Mouse (Mus musculus): ENCODE results near the gene Agbl4. TPM values are rescaled to one million over a fixed set of nuclear protein-coding genes. Genes with fewer than 3 reads are reported as not detected.

Gene Agbl4
- polyA plus RNA-seq, 1 experiment = 0.05 TPM

DNA sequence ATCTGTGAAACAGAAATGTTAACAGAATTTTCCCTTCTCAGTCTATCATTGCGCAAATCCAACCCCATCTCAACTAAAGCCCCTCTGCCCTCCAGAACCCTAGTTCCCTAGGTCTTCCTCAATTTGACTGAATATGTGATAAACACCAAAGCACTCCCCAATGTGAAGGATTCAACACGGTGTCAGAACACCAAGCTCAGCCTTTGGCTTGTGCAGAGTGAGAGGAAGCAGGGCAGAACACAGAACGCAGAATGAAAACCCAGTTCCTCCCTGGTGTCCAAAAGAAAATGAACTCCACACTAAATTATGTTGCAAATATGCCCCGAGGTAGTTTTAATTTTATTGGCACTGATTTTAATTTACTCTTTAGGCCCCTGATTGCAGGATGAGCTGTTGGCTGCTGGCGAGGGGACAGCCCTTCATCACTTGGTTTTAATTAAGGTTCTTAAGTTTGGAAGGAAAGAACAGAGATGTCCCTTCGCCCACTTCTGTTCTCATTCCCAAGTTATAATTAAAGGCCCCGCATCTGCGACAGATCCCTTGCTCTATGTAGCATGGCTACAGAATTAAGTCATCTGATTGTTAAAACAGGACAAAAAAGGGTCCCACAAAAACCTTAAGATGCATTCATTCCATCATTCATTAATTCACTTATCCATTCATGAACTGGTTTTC is 1210.5 kb downstream of the Agbl4 start:
- WGBS = 83% methylated on average over 8 of the region's 8 CpGs
- no peak for DNase-seq (ENCODE audit: low read depth, low spot score)

DNA sequence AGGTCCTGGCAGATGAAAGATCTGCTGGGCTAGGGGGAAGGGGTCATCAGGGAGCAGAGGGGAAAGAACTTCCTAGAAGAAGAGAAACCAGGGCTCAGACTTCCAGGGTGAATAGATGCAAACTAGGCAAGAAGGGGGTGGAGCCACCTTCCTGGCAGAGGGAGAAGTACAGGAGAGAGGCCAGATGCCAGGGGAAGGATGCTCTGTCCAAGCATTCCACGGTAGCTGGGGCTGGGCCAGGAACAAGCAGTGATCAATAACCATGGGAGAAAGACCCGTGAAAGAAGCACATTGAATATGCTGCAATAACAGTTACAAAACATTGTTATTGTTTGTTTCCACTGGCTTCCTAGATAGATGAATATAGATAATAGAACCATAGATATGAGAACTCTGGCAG is 1224.4 kb downstream of the Agbl4 start:
- DNase-seq (ENCODE audit: low read depth, low spot score) = no peak
- 43% methylated on average over 2 of the region's 2 CpGs for WGBS

DNA sequence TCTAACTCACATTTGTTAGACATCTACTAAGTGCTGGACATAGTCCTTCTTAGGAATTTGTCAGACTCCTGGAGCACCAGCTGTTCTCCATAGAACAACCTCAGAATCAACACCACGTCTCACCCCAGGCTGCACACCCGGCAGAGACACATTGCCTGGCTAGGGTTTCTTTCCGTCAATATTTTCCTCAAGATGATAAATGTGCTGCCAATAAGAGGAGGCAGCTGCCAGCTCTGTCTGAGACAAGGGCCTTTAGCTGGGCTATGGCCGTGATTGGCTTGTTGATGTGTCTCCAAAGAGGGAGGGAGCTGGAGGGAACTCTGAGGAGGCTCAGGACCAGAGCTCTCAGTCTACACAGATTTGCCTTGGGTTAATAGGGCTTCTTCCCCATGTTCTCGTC is 1227.5 kb downstream of the Agbl4 start:
- 43% methylated on average over 5 of the region's 5 CpGs for WGBS
- no peak for DNase-seq (ENCODE audit: low read depth, low spot score)

DNA sequence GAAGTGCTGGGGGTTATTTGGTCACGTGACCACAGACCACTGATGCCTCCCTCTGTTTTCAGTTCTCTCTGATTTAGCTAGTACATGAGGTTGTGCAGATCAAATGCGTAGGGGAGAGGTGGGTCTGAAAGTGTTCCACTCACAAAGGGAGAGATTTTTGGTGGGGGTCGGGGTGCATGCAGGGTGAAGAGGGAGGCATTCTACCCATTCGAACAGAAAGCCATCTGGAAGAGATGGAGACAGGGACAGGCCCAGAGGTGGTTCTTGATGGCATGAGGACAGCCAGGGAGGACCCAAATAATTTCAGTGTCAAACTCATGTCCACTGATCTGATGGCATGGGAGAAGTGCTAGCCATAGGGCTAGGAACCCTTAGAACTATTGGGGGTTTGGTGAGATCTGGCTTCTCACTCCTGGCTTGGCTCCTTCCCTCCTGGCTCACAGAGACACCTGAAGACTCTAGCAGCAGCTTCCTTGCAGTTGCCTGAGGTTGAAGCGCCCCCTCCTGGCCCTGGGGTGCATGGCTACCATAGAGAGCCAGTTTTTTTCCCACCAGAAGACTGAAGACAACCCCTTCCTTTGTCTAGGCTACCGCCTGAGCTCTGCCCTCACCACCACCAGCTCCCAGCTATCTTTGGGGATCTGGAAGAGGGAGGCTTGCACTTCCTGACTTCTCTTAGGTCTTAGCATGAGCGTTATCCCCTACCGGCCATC is 1228.8 kb downstream of the Agbl4 start:
- DNase-seq (ENCODE audit: low read depth, low spot score) = no peak
- 36% methylated on average over 8 of the region's 8 CpGs for WGBS

DNA sequence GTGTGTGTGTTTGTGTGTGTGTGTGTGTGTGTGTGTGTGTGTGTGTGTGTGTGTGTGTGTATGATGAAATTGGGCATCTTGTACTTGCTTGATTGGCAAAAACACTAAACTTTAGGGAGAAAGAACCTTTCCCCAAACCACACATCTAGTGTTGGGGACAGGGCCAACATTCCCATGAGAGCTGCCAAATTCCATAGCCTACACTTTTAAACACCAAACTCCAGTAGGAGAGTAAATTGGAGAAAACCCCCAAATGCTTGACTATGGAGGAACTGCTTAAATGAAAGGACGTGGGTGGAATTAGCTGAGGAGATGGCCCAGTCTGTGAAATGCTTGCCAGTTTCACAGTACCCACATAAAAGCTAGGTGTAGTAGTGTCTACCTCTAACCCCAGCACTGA is 1235.2 kb downstream of the Agbl4 start:
- WGBS = 89% methylated on average over 1 of the region's 1 CpGs
- DNase-seq (ENCODE audit: low read depth, low spot score) = no peak

DNA sequence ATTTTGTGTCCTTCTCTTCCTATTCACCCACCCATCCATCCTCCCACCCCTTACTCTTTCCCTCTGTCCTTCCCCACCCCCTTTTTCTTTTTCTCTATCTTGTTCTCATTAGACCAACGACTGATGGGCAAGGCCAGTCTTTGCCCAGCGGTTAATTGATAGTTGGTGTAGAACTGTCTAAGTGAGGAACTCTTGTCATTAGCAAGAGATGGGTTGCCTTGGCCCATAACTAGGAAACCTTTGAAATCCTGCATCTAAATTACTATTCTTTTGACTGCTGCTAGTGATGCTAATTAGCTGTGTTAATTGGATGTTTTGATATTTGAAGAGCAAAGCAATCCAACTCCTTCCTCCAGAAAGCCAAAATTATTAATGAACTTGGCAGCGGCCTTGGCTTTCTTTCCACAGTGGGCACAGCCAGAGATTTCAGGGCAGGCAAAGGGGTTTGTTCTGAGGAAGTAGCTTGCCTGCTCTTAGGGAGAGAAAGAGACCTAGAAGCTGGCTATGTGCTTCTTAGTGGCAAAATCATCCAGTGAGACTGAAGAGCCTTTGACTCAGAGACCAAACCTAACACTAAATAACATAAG is 1238.2 kb downstream of the Agbl4 start:
- no peak for DNase-seq (ENCODE audit: low read depth, low spot score)
- WGBS = 85% methylated on average over 3 of the region's 3 CpGs

DNA sequence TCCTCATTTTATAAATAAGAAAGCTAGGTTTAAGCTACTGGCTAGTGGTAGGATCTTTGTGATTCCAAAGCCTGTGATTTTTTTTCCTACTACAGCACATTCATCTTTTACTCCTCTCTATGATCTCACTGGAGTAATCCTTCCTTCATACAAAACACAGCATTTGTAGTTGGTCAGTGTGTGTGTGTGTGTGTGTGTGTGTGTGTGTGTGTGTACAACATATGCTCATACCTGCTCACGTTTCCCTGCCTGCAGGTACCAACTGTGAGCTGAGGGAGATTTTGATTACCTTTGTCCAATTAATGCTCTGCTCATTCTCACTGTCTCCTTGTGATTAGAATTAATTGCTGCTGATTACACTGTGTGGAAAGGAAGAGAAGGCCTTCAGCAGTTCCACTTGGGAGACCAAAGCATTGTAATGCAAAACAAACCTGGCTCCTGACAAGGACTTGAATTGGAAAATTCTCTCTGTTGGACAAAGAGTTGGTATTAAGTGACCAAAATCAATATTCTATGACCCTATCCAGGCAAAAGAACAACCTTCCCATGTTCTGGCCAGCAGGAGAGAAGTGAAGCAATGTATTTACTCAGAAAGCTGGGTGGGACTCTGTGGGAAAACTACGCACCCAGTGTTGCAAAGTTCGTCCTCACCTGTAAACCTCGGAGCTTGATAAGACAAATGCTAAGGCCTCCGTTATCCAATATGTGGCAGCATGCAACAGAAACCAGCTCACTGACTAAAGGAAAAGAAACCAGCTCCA is 1241.7 kb downstream of the Agbl4 start:
- 49% methylated on average over 5 of the region's 5 CpGs for WGBS
- no peak for DNase-seq (ENCODE audit: low read depth, low spot score)

DNA sequence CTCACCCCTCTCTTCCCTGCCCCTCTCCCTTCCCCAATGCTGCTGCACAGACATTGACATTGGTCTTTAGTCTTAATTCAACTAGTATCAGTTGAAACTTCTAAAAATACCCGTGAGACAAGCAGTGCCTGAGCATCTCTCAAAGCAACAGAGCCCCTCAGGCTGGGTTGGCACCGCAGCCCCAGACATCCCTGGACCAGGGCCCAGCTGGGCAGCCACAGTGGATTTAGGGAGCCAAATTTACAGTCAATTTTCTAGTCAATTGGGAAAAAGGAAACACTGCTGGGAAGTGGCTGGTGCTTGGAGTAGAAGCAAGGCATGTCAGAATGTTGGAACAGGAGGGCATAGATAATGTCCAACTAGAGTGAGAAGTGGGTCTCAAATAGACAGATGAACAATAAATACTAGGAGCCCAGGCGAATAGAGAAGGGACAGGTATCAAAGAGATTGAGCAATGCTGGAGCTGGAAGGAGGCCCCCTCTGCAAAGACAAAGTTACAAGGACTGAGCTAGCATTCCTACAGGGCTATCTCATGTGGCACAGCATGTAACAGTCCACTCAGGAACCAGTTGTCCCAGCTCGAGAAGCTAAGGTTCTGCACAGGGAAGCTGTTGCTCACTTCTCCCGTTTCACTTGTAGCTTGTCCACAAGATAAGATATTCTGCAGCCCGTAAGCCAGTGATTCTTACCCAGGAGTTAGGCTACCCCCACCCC is 1247.8 kb downstream of the Agbl4 start:
- no peak for DNase-seq (ENCODE audit: low read depth, low spot score)
- WGBS = 60% methylated on average over 6 of the region's 6 CpGs

DNA sequence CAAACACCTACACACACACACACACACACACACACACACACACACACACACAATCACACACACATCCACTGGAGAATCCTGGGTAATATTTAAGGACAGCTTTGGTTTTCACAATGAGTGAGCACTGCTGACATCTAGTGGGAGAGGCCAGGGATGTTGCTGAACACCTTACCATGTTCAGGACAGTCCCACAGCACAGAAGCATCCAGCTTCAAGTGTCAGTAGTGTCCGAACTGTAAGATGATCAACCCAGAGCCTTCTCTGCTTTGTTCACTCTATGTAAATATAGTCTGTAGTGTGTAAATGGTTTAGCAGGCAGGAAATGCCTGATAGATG is 1248.3 kb downstream of the Agbl4 start:
- WGBS = 32% methylated on average over 1 of the region's 1 CpGs
- no peak for DNase-seq (ENCODE audit: low read depth, low spot score)

DNA sequence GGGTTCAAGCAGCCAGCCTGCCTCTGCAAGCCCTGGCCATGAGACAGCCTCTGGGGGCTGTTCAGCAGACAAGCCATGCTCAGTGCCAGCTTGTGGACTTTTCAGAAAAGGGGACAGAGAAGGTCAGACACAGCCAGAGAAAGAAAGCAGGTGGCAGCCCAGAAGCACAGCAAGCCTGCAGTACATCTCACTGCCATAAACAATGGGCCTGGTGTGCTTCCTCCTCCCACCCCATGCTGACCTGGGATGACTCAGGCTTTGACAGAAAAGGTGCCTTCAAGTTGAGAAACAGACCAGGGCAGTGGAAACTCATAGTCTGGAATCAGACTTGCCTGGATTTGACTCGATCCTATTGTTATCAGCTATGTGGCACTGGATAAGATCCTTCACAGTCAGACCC is 1256.0 kb downstream of the Agbl4 start:
- 23% methylated on average over 1 of the region's 1 CpGs for WGBS
- DNase-seq (ENCODE audit: low read depth, low spot score) = no peak

DNA sequence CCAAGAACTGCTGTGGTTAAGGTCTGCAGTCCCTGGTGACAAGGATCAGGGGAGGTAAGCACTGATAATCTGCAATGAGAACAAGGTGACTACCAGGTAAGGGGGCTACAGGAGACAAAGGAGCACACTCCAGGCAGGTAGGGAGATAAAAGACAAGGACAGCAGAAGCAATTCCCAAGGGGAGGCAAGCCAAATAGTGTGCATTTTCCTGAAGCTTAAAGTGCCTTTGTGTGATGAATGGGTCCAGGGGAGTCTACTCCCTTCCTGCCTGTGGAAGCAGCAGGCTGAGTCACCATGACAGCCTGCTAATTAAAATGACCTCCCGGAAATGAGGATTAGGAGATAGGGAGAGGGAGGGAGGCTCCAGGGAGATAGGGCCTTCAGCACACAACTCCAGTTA is 1266.3 kb downstream of the Agbl4 start:
- 0% methylated on average over 1 of the region's 1 CpGs for WGBS
- peak; percentile 46 for DNase-seq (ENCODE audit: low read depth, low spot score)

DNA sequence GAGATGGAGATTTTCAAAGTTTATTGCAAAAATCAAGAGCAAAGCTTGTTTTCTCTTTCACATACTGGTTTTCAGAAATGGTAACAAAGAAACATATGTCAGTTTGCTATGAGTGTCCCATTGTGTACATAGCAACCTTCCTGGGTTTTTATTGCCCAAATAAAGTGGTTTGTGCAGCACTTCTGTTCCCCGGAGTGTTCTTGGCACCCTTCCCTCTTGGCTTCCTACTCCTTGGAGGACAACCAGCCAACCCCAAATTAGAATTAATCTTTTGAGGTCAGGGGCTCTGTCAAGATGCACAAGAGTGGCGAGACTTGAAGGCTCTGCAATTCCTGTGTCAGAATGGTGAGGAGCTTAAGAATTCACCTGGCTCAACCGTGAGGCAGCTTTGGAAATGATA is 1266.7 kb downstream of the Agbl4 start:
- WGBS = 6% methylated on average over 3 of the region's 3 CpGs
- DNase-seq (ENCODE audit: low read depth, low spot score) = peak; percentile 48

DNA sequence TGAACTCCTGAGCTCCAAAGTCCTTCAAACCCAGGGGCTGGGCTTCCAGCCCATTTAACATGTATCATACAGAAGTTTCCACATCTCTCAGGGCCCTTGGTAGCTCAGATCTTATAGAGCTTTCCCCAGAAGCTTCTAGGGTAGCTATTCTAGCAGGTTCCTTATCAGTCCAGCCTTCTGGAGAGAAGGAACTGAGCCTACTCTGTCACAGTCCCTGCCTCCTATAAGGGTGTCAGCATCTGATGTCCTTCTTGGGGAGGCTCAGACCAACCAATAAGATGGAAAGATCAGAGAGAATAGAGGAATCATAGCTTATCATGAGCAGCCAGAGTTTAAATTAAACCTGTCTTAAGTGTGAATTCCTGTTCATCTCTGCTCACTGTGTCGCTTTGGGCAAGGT is 1269.3 kb downstream of the Agbl4 start:
- 80% methylated on average over 1 of the region's 1 CpGs for WGBS
- no peak for DNase-seq (ENCODE audit: low read depth, low spot score)

DNA sequence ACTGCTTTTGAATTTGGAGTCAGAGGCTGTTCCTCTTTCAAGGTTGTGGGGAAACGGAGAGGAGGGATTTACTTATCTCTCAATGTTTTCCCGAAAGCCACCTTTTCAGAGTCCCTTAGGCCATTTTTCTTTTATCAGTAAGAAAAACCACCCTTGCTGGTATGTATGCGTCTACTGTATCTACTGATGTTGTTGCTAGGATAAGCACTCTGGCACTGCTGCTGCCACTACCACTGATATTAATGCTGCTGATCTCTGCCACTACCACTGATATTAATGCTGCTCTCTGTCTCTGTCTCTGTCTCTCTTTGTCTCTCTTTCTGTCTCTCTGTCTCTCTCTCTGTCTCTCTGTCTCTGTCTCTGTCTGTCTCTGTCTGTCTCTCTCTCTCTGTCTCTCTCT is 1271.9 kb downstream of the Agbl4 start:
- DNase-seq (ENCODE audit: low read depth, low spot score) = no peak
- 88% methylated on average over 3 of the region's 3 CpGs for WGBS

DNA sequence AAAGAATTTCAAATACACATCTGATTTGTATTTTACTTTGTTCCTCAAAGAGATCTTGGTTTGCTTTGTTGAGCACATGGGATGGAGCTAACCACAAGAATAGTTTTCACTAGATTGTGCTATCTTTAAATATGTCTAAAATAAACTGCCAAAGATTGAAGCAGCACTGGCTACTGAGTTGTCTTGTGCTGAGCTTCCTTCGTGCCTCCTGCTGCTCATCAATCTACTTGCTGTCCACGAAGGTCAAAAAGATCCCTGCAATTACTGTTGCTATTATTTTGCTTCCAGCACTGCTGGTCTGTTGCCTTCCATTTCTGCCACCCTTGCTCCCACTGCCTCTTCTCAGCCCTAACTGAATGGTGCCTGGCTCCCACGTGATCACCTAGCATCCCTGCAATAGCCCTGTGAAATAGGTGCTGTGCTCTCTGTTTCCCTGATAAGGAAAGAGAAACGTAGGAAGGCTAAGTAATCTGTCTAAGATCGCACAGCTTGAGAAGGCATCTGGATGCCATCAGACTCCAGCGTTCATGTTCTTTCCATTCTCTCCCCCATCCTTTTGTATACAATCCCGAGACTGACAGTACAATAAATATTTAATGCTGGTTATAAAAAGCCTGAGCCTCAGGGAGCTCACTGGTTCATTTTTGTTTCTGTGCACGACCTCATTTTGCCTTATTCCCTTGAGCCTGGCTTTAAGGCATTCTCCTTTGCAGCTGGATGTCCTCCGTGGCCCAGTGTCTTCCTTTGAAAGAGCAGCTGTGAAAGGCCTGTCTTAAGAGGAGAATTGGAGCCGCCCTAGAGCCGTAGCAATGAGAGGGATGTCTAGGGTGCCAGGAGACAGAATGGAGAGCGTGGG is 1273.3 kb downstream of the Agbl4 start:
- WGBS = 22% methylated on average over 12 of the region's 12 CpGs
- no peak for DNase-seq (ENCODE audit: low read depth, low spot score)

DNA sequence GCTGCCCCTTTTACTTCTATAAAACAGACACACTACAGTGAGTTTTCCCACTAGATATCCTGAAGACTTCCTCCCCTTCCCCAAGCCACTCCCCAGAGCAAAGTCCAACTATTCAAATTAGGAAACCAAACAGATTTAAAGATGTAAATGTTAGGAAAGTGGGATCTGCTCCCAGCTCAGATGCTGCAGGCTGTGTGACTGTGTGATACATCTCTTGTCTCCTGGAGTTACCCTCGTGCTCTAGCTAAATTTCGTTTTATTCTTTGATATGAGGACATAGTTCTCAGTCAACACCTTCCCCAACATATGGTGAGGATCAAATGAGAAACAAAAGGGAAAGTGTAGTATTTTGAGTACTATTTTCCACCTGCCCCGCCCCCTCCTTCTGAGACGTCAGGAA is 1274.0 kb downstream of the Agbl4 start:
- 24% methylated on average over 4 of the region's 4 CpGs for WGBS

DNA sequence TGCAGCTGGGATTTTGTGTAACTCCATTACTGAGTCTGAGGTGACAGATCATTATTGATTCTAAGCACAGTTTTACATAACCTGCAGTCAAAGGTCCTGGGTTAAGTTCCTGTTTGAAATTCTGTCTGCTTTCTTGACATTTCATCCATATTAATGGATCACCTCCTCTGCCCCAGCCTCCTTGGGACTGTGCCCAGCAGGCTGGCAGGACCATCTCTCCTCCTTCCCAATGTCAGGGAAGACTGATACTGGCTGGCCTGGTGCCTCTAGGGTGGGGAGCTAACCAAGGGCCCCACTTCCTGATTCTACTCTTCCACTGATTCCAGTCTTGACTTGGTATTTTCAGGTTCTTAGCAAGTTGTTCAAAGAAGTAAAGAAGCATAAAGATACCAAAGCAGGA is 1276.4 kb downstream of the Agbl4 start:
- no peak for DNase-seq (ENCODE audit: low read depth, low spot score)

More for the DNA sequence above, 1274.0 kb downstream of the Agbl4 start:
- DNase-seq (ENCODE audit: low read depth, low spot score) = no peak

DNA sequence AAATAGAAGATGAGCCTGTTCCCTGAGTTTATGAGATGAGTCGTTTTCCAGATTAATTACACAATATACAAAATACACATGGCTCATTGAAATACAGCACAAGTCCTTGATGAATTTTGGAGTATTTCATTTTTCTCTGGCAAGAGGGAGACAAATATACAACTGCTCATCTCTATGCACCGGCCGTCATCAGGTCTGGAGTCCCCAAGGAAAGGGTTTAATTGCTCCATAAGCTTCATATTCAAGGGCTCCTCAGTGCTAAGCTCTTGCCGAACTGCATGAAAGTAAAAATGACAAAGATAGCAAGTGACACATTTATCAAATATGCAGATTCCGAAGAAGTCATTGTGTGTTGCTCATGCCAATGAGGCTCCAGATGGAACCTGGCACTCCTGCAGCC is 1284.5 kb downstream of the Agbl4 start:
- 78% methylated on average over 5 of the region's 5 CpGs for WGBS
- no peak for DNase-seq (ENCODE audit: low read depth, low spot score)

DNA sequence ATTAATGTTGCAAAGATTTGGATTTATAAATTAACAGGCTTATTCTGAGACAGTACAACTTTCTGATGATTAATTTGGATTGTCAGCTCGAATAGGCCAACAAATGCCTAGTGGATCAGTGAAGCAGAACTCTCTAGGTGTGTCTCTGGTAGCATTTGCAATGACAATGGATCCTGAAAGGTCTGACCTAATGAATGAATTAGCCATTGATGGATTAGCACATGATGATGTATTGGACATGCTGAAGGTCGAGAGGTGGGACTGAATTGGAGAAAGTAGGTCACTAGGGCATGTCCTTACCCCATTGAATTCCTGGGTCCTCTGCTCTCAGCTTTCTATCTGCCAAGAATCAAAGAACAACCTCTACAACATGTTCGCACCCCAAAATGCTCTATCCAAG is 1285.3 kb downstream of the Agbl4 start:
- no peak for DNase-seq (ENCODE audit: low read depth, low spot score)
- 78% methylated on average over 3 of the region's 3 CpGs for WGBS
